Mouse (Mus musculus) embryonic fibroblast, embryonic 13.5 days (primary cell): ENCODE results near the gene Clrn1.

Source experiments
- CTCF ChIP-seq: IDR thresholded peaks from 2 replicates; pipeline ENCODE4 v1.5.1; 2011; ENCODE audit warnings: mild to moderate bottlenecking, control low read depth, low read length, moderate library complexity, borderline replicate concordance; ENCODE audit not compliant: insufficient read depth
- POLR2A ChIP-seq: IDR thresholded peaks from 2 replicates; pipeline ENCODE4 v1.6.1; 2011; ENCODE audit warnings: low read depth, mild to moderate bottlenecking, control low read depth, low read length, moderate library complexity

GRCm38 (mm10) chr3:58865690-58866089, 19.4 kb downstream of the Clrn1 start:
- no peak for TF ChIP-seq CTCF
- no peak for TF ChIP-seq POLR2A
